Mouse (Mus musculus) stomach, adult 2 months (tissue): ENCODE data around the gene Vmn1r76. TPM values are rescaled to one million over a fixed set of nuclear protein-coding genes. Genes with fewer than 3 reads are reported as not detected.

Experiments used
- polyA plus RNA-seq: library from polyadenylated mRNA; depleted of rRNA; stranded (reverse); fragments of >200 nt; gene quantifications from 2 replicates; pipeline ENCODE4 v1.2.3, GENCODE M21; 2012; rRNA removed

Vmn1r76 gene
- not detected in 2 replicates for polyA plus RNA-seq

DNA sequence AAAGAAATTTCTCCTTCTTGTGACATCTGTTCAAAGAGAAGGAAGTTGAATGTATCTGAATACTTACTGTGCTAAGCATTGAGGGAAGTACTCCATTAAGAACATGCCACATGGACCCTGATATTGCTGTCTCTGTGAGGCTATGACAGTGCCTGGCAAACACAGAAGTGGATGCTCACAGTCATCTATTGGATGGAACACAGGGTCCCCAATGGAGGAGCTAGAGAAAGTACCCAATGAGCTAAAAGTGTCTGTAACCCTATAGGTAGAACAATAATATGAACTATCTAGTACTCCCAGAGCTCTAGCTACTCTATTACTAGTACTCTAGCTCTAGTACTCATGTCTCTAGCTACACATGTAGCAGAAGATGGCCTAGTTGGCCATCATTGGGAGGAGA, at the start of gene Vmn1r76:
Gene Vmn1r76, minus strand, starts transcription at position 101 of the 400 bp plus-strand sequence.

DNA sequence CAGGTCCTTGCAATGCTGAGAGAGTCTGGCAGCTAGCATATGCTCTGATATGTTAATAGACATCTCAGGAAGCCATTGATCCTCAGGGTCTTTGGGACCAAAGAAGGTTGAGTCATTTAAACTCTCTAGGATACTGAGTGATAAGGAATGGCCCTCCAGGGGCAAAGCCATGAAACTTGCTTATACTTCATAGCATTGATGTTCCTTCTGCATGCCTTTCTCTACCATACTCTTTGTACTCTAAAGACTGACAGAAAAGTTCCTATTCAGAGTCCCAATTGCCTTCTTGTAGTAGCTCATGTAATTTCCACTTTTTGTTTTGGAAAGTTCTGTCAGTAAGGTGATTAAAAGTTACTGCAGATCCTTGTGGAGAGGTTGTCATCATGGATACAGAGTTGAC, 63.7 kb downstream of the Vmn1r76 start, which contains the start of gene Vmn1r75:
Gene Vmn1r75, plus strand, starts transcription at position 301 of the 400 bp plus-strand sequence.

Other genes with a start within 250 kb of the Vmn1r76 start
- gene Vmn1r73, start 207.9 kb downstream of the Vmn1r76 start, polyA plus RNA-seq, result not detected in 2 replicates
- not detected in 2 replicates for gene Vmn1r74, start 104.2 kb downstream of the Vmn1r76 start, polyA plus RNA-seq
- gene Vmn1r75, start 63.6 kb downstream of the Vmn1r76 start, polyA plus RNA-seq, result not detected in 2 replicates
- not detected in 2 replicates for gene Vmn1r77, start 98.5 kb upstream of the Vmn1r76 start, polyA plus RNA-seq
- not detected in 2 replicates for gene Vmn1r78, start 212.0 kb upstream of the Vmn1r76 start, polyA plus RNA-seq
- gene Vmn1r79, start 233.1 kb upstream of the Vmn1r76 start, polyA plus RNA-seq, result not detected in 2 replicates